ENCODE assay signal across 10 mouse cellular contexts in genomic region chr10:80490051-80490450, GRCm38 (mm10). TPM values are rescaled to one million over a fixed set of nuclear protein-coding genes. Genes with fewer than 3 reads are reported as not detected.
DNase-seq lines count a peak whose midpoint lies in the region; ATAC-seq and TF ChIP-seq lines count a peak whose summit lies in the region.
"Had no signal": no experiment of that assay in that cellular context is flagged by ENCODE, and none has a peak within 500 bp of the region (broad histone marks: within the 10 kb centered on the region; RNA-seq: fewer than 3 reads in every experiment).

No protein-coding gene starts in this region.

- TF ChIP-seq POLR2A in liver, adult 2 months (IDR thresholded peaks at IDR 0.05; ENCODE audit: extremely low read depth, insufficient read depth, low read length) = no peak

- WGBS in liver, adult 2 months = 5% methylated on average over 22 of the region's 22 CpGs
- WGBS in midbrain, embryonic 14.5 days = under 1% methylated on average over 22 of the region's 22 CpGs

- H3K9ac ChIP-seq in liver, adult 2 months (ENCODE audit: low read depth, low read length) = no peak overlapping the region
- no peak overlapping the region for H3K9ac ChIP-seq in midbrain, embryonic 14.5 days (replicated peaks; ENCODE audit: low read length)
- H3K9ac ChIP-seq: midbrain, embryonic 13.5 days had no signal

- peak; percentile 13 for DNase-seq in liver, adult 2 months (ENCODE audit: extremely low read depth, low read depth, low spot score)
- DNase-seq in liver = no peak
- DNase-seq in gastrocnemius, postnatal 25 days = peak; percentile 68
- DNase-seq in kidney, adult 8-10 months = peak; percentile 41 to 51
- DNase-seq in lung, postnatal 4 days = peak; percentile 74 to 88
- DNase-seq in midbrain, embryonic 14.5 days = no peak
- no peak for DNase-seq in spleen, postnatal 4 days (ENCODE audit: low spot score in 2 of 2)
- no peak for DNase-seq in thymus, postnatal 0 days (ENCODE audit: low spot score)

- no peaks in the 10 kb centered on the region for H3K36me3 ChIP-seq in liver, adult 2 months (ENCODE audit: control insufficient read depth, insufficient read depth, low read length)
- no peaks in the 10 kb centered on the region for H3K36me3 ChIP-seq in midbrain, embryonic 14.5 days (ENCODE audit: control insufficient read depth, insufficient read depth, low read length)
- H3K36me3 ChIP-seq: midbrain, embryonic 13.5 days had no signal

- H3K4me1 ChIP-seq in liver, adult 2 months (ENCODE audit: control insufficient read depth, insufficient read depth, low read length) = no peaks in the 10 kb centered on the region
- H3K4me1 ChIP-seq in midbrain, embryonic 14.5 days (ENCODE audit: control insufficient read depth, insufficient read depth, low read length) = peaks cover 5% of the 10 kb centered on the region

- H3K79me2 ChIP-seq in liver, adult 2 months (ENCODE audit: control insufficient read depth, insufficient read depth, low read length) = no peaks in the 10 kb centered on the region

- H3K27ac ChIP-seq in liver, adult 2 months (replicated peaks; ENCODE audit: insufficient read depth, low read depth, low read length) = no peak overlapping the region
- H3K27ac ChIP-seq in midbrain, embryonic 14.5 days (replicated peaks; ENCODE audit: low read depth, low read length) = no peak overlapping the region
- H3K27ac ChIP-seq: midbrain, embryonic 13.5 days had no signal

- H3K27me3 ChIP-seq in liver, adult 2 months (ENCODE audit: control insufficient read depth, insufficient read depth, low read length) = peaks cover 36% of the 10 kb centered on the region
- peaks cover 81% of the 10 kb centered on the region for H3K27me3 ChIP-seq in midbrain, embryonic 14.5 days (ENCODE audit: control insufficient read depth, insufficient read depth, low read length)

- no peak for ATAC-seq in midbrain, embryonic 14.5 days (ENCODE audit: low FRiP score, low TSS enrichment)
- ATAC-seq: midbrain, embryonic 13.5 days had no signal

- TF ChIP-seq CTCF in liver, adult 2 months (IDR thresholded peaks at IDR 0.05; ENCODE audit: low read depth, low read length) = no peak

- no peak overlapping the region for H3K4me2 ChIP-seq in midbrain, embryonic 14.5 days (ENCODE audit: low read length)
- H3K4me2 ChIP-seq: midbrain, embryonic 13.5 days had no signal

- H3K4me3 ChIP-seq in liver, adult 2 months (ENCODE audit: insufficient read depth, low read depth, low read length) = no peak overlapping the region
- no peak overlapping the region for H3K4me3 ChIP-seq in midbrain, embryonic 14.5 days (replicated peaks; ENCODE audit: low read depth, low read length)
- H3K4me3 ChIP-seq: erythroblast, embryonic 14.5 days; midbrain, embryonic 13.5 days had no signal

- no peaks in the 10 kb centered on the region for H3K9me3 ChIP-seq in midbrain, embryonic 14.5 days (ENCODE audit: control insufficient read depth, low read length)
- H3K9me3 ChIP-seq: midbrain, embryonic 13.5 days had no signal

RNA-seq across cellular contexts. Expression of gene Onecut3, which starts 4.6 kb away (rescaled TPM):
- not detected in 2 replicates for total RNA-seq in liver, adult 2 months (2014; rRNA removed)
- polyA plus RNA-seq in liver, adult 2 months (2012; rRNA removed) = not detected in 2 replicates
- total RNA-seq in gastrocnemius, postnatal 25 days (2021) = not detected
- 2.2 and 2.4 TPM in 2 replicates for polyA plus RNA-seq in midbrain, embryonic 14.5 days (2014; fragmentation: Nextera tagmentation; extraction: Ambion mirVana)
- polyA plus RNA-seq in thymus, postnatal 0 days (2015; fragmentation: Nextera tagmentation; extraction: Ambion mirVana) = not detected in 2 replicates
- polyA plus RNA-seq: erythroblast, embryonic 14.5 days had no signal

RNA-seq across cellular contexts. Expression of gene Atp8b3, which starts 48.9 kb away (rescaled TPM):
- not detected in 2 replicates for total RNA-seq in liver, adult 2 months (2014; rRNA removed)
- 0.04 TPM in 1 of 2 replicates, not detected in the other for polyA plus RNA-seq in liver, adult 2 months (2012; rRNA removed)
- not detected for total RNA-seq in gastrocnemius, postnatal 25 days (2021)
- 0.76 and 0.78 TPM in 2 replicates for polyA plus RNA-seq in midbrain, embryonic 14.5 days (2014; fragmentation: Nextera tagmentation; extraction: Ambion mirVana)
- polyA plus RNA-seq in thymus, postnatal 0 days (2015; fragmentation: Nextera tagmentation; extraction: Ambion mirVana) = not detected in 2 replicates

RNA-seq across cellular contexts. Expression of gene Tcf3, which starts 56.6 kb away (rescaled TPM):
- 6.4 and 9.9 TPM in 2 replicates for total RNA-seq in liver, adult 2 months (2014; rRNA removed)
- polyA plus RNA-seq in liver, adult 2 months (2012; rRNA removed) = 19.6 and 20.2 TPM in 2 replicates
- total RNA-seq in gastrocnemius, postnatal 25 days (2021) = 10 to 100 TPM; 11.1 to 13.8 TPM
- 49.8 and 60.4 TPM in 2 replicates for polyA plus RNA-seq in midbrain, embryonic 14.5 days (2014; fragmentation: Nextera tagmentation; extraction: Ambion mirVana)
- polyA plus RNA-seq in thymus, postnatal 0 days (2015; fragmentation: Nextera tagmentation; extraction: Ambion mirVana) = 89.7 and 96.8 TPM in 2 replicates

Comparison
In these comparisons a context has a peak if more than half of its experiments do, and no peak if none do; other contexts are left out.
1. DNase-seq: peak in liver, adult 2 months (single experiment), gastrocnemius, postnatal 25 days (single experiment), kidney, adult 8-10 months (2 of 2) and lung, postnatal 4 days (2 of 2); none in liver (single experiment), midbrain, embryonic 14.5 days (single experiment), spleen, postnatal 4 days (0 of 2) and thymus, postnatal 0 days (single experiment).